Mouse (Mus musculus): ENCODE results near the gene Znhit1.

DNA sequence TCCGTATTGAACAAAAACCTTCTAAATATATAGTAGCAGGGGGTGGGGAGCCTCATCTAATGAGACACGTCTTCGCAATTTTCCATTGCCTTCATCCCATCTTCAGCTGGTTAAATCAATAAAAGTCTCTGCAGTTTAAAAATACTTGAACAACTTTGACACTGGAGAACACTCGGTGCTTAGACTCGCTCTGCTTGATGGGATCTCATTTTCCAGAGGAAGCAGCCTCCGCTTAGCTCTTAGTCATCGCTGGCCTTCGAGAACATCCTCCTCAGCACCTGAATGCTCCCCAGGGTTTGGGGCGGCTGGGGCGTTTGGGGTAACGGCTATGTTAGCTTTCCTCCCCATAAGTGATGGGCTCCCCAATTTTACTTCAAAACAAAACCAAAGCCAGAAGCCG is 42.7 kb downstream of the Znhit1 start:
- TF ChIP-seq CTCF (IDR thresholded peaks at IDR 0.05; ENCODE audit: borderline replicate concordance, control insufficient read depth, extremely low read depth, insufficient read depth, low read length, poor library complexity) = no peak
- no peak for TF ChIP-seq POLR2A (IDR thresholded peaks at IDR 0.05; ENCODE audit: control insufficient read depth, extremely low read depth, insufficient read depth, low read length, poor library complexity)
